Mouse (Mus musculus) CH12.LX (cell line): Measurements from ENCODE around the gene Taf5l.

Experiments used
- CTCF ChIP-seq, 2 experiments: IDR thresholded peaks in 1 of 2; conservative IDR thresholded peaks in 1 of 2; 2 replicates each; pipeline ENCODE4 v1.5.1; 2011 to 2012; ENCODE audit warnings: low read depth in 2 of 2, low read length in 2 of 2, improper control_type of control experiment in 1 of 2, inconsistent platforms in 1 of 2, mild to moderate bottlenecking in 1 of 2, moderate library complexity in 1 of 2
- EP300 ChIP-seq: IDR thresholded peaks from 2 replicates; pipeline ENCODE4 v1.6.1; 2011; ENCODE audit warnings: low read length, improper control_type of control experiment
- KAT2A ChIP-seq: IDR thresholded peaks from 2 replicates; pipeline ENCODE4 v1.6.1; 2012; ENCODE audit warnings: low read length, improper control_type of control experiment, inconsistent platforms; ENCODE audit not compliant: insufficient replicate concordance
- MYC ChIP-seq: IDR thresholded peaks from 2 replicates; pipeline ENCODE4 v1.6.1; 2011; ENCODE audit warnings: low read depth, mild to moderate bottlenecking, improper control_type of control experiment, low read length
- NELFE ChIP-seq: IDR thresholded peaks from 2 replicates; pipeline ENCODE4 v1.6.1; 2011; ENCODE audit warnings: low read depth, low read length, improper control_type of control experiment

GRCm38 (mm10) chr8:123973495-123973894, 47.7 kb downstream of the Taf5l start:
- TF ChIP-seq KAT2A: no peak
- no peak for TF ChIP-seq NELFE
- TF ChIP-seq MYC: no peak
- TF ChIP-seq CTCF (conservative IDR thresholded peaks at IDR 0.05 in 1 of 2, IDR thresholded peaks at IDR 0.05 in 1 of 2; ENCODE audit: low read depth in 2 of 2, low read length in 2 of 2): no peak
- TF ChIP-seq EP300: no peak
